Mouse (Mus musculus) kidney, embryonic 14.5 days (tissue): ENCODE results near the gene Arhgef3. TPM values are rescaled to one million over a fixed set of nuclear protein-coding genes. Genes with fewer than 3 reads are reported as not detected.

Experiments
- ATAC-seq: fragments of 200-750 bp; cut with Nextera tagmentation; 2 replicates; pipeline ENCODE4 v1.8.0; 2017; ENCODE audit warnings: moderate number of reproducible peaks, mild to moderate bottlenecking, moderate TSS enrichment, moderate library complexity; ENCODE audit not compliant: low FRiP score, low TSS enrichment
- H3K27ac ChIP-seq: fragments of 300-500 bp; sonication (generic); 2 replicates; pipeline ENCODE4 v1.5.1; 2014; ENCODE audit warnings: low read depth, mild to moderate bottlenecking, low read length, moderate library complexity, mixed read lengths
- H3K27me3 ChIP-seq: fragments of 300-500 bp; sonication (generic); 2 replicates; pipeline ENCODE4 v1.6.1; 2014; ENCODE audit warnings: mild to moderate bottlenecking, low read length; ENCODE audit not compliant: control insufficient read depth, insufficient read depth
- H3K36me3 ChIP-seq: fragments of 300-500 bp; sonication (generic); 2 replicates; pipeline ENCODE4 v1.6.1; 2014; ENCODE audit warnings: low read length, mixed read lengths; ENCODE audit not compliant: control insufficient read depth, insufficient read depth
- H3K4me1 ChIP-seq: fragments of 300-500 bp; sonication (generic); 2 replicates; pipeline ENCODE4 v1.6.1; 2014; ENCODE audit warnings: low read length, mixed read lengths; ENCODE audit not compliant: control insufficient read depth, insufficient read depth
- H3K4me2 ChIP-seq: fragments of 300-500 bp; sonication (generic); replicated peaks from 2 replicates; pipeline ENCODE4 v1.6.1; 2014; ENCODE audit warnings: low read depth, mild to moderate bottlenecking, low read length
- H3K4me3 ChIP-seq: fragments of 300-500 bp; sonication (generic); 2 replicates; pipeline ENCODE4 v1.5.1; 2014; ENCODE audit warnings: mild to moderate bottlenecking, low read length
- H3K9ac ChIP-seq: fragments of 300-500 bp; sonication (generic); 2 replicates; pipeline ENCODE4 v1.6.1; 2014; ENCODE audit warnings: low read depth, mild to moderate bottlenecking, low read length, moderate library complexity
- H3K9me3 ChIP-seq: fragments of 300-500 bp; sonication (generic); 2 replicates; pipeline ENCODE4 v1.6.1; 2016; ENCODE audit warnings: low read length; ENCODE audit not compliant: control insufficient read depth
- WGBS: fragments of 180-500 bp; shearing (Covaris S2); extraction: QIAGEN DNeasy Blood & Tissue Kit; methylation state at CpG from one replicate; pipeline ENCODE4 v1.1.7; 2014; 5-methylcytosine and 5-hydroxymethylcytosine counted together
- microRNA-seq: library from miRNA; unstranded; fragments of <30 nt; microRNA quantifications from one replicate; pipeline ENCODE4, GENCODE M21; 2016
- polyA plus RNA-seq: library from polyadenylated mRNA; unstranded; fragments of >200 nt; fragmentation: Nextera tagmentation; extraction: Ambion mirVana; gene quantifications from 2 replicates; pipeline ENCODE4 v1.2.1, GENCODE M21; 2014

Gene Arhgef3
- polyA plus RNA-seq, 1 experiment from 2014 or later = 15.0 TPM

- Histone ChIP-seq H3K36me3 (peaks cover 14% of the 10 kb centered on the region), H3K4me2 (no peak overlapping the region), H3K9me3 (peaks cover 2% of the 10 kb centered on the region; the same call in 1 of the 2 replicates), H3K27me3 (no peaks in the 10 kb centered on the region), H3K4me3 (no peak overlapping the region), H3K27ac (no peak overlapping the region), H3K4me1 (no peaks in the 10 kb centered on the region), H3K9ac (no peak overlapping the region)
- 97% methylated on average over 1 of the region's 1 CpGs for WGBS
- ATAC-seq = no peak
Measured at GRCm38 (mm10) chr14:27436116-27436515, 321.4 kb downstream of the Arhgef3 start.

GRCm38 (mm10) chr14:27436826-27437225, 322.1 kb downstream of the Arhgef3 start:
- H3K27ac ChIP-seq = no peak overlapping the region
- H3K4me3 ChIP-seq = no peak overlapping the region
- WGBS = 87% methylated on average over 3 of the region's 3 CpGs
- peaks cover 15% of the 10 kb centered on the region for H3K36me3 ChIP-seq
- no peaks in the 10 kb centered on the region for H3K27me3 ChIP-seq
- H3K4me2 ChIP-seq = no peak overlapping the region
- H3K4me1 ChIP-seq = no peaks in the 10 kb centered on the region
- ATAC-seq = no peak
- H3K9ac ChIP-seq = no peak overlapping the region
- H3K9me3 ChIP-seq = no peaks in the 10 kb centered on the region; the same call in 1 of the 2 replicates

- no peaks in the 10 kb centered on the region for H3K9me3 ChIP-seq
- no peaks in the 10 kb centered on the region for H3K27me3 ChIP-seq
- no peak overlapping the region for H3K4me3 ChIP-seq
- peaks cover 37% of the 10 kb centered on the region for H3K36me3 ChIP-seq
- H3K27ac ChIP-seq = no peak overlapping the region
- H3K4me2 ChIP-seq = no peak overlapping the region
- no peaks in the 10 kb centered on the region for H3K4me1 ChIP-seq
- H3K9ac ChIP-seq = no peak overlapping the region
- ATAC-seq = no peak
Measured at GRCm38 (mm10) chr14:27440921-27441320, 326.2 kb downstream of the Arhgef3 start.

- Histone ChIP-seq H3K27me3 (no peaks in the 10 kb centered on the region), H3K36me3 (peaks cover 65% of the 10 kb centered on the region)
Measured at GRCm38 (mm10) chr14:27444851-27445281, 330.2 kb downstream of the Arhgef3 start.

GRCm38 (mm10) chr14:27446963-27447362, 332.3 kb downstream of the Arhgef3 start:
- ATAC-seq = no peak
- Histone ChIP-seq H3K4me2 (no peak overlapping the region), H3K27ac (no peak overlapping the region), H3K9ac (no peak overlapping the region), H3K9me3 (no peaks in the 10 kb centered on the region), H3K4me3 (no peak overlapping the region), H3K27me3 (no peaks in the 10 kb centered on the region), H3K4me1 (no peaks in the 10 kb centered on the region), H3K36me3 (peaks cover 64% of the 10 kb centered on the region)
- 92% methylated on average over 4 of the region's 4 CpGs for WGBS

More at GRCm38 (mm10) chr14:27444851-27445281, 330.2 kb downstream of the Arhgef3 start:
- Histone ChIP-seq H3K4me2 (no peak overlapping the region), H3K9me3 (no peaks in the 10 kb centered on the region), H3K4me3 (no peak overlapping the region), H3K9ac (no peak overlapping the region), H3K4me1 (no peaks in the 10 kb centered on the region), H3K27ac (no peak overlapping the region)
- ATAC-seq = no peak
- WGBS = 90% methylated on average over 2 of the region's 2 CpGs

Small RNA genes within 50 kb of the gene (microRNA-seq; reads per million reads assigned to microRNA genes)
- not detected for gene Gm23633

Other genes starting within 250 kb of the Arhgef3 start
- 0.13 and 0.26 TPM in 2 replicates for gene Asb14, start 220.3 kb upstream of the Arhgef3 start, polyA plus RNA-seq
- 48.8 and 55.6 TPM in 2 replicates for gene Appl1, start 143.7 kb upstream of the Arhgef3 start, polyA plus RNA-seq
- gene Hesx1, start 120.5 kb upstream of the Arhgef3 start, polyA plus RNA-seq = 0.99 and 1.4 TPM in 2 replicates
- gene Il17rd, start 76.0 kb upstream of the Arhgef3 start, polyA plus RNA-seq = 6.8 and 9.2 TPM in 2 replicates